Mouse (Mus musculus): Measurements from ENCODE around the gene Emx2. TPM values are rescaled to one million over a fixed set of nuclear protein-coding genes. Genes with fewer than 3 reads are reported as not detected.
A peak's percentile ranks its signal among the peaks of the same experiment; 100 is the strongest.

The Emx2 gene
- not detected for polyA plus RNA-seq (2012; fragmentation: generic; extraction: Trizol)
- long read RNA-seq, experiment 1: 0 reads
- long read RNA-seq, experiment 2: 0 reads

GRCm38 (mm10) chr19:59457951-59458742, at the start of gene Emx2:
Gene Emx2, plus strand, starts transcription at chr19:59458372.
- H3K79me3 ChIP-seq (ENCODE audit: low read depth): no peaks in the 10 kb centered on the region
- H3K27me3 ChIP-seq (ENCODE audit: control insufficient read depth, insufficient read depth, insufficient read length): peaks cover 30% of the 10 kb centered on the region
- TF ChIP-seq USF1 (IDR thresholded peaks at IDR 0.05; ENCODE audit: low read depth) (no peak), CTCF (IDR thresholded peaks at IDR 0.05; ENCODE audit: control insufficient read depth, insufficient read depth, insufficient read length) (no peak), MAX (IDR thresholded peaks at IDR 0.05) (no peak), MYOD1 (IDR thresholded peaks at IDR 0.05; ENCODE audit: control insufficient read depth, insufficient read length, low read depth) (no peak), CEBPB (IDR thresholded peaks at IDR 0.05; ENCODE audit: low read depth) (no peak), MYOG (IDR thresholded peaks at IDR 0.05; ENCODE audit: control insufficient read depth, extremely low read depth, insufficient read length) (no peak), FOSL1 (IDR thresholded peaks at IDR 0.05; ENCODE audit: insufficient read depth, low read length, poor library complexity, severe bottlenecking) (no peak)
- H3K36me3 ChIP-seq (ENCODE audit: control insufficient read depth, insufficient read depth): no peaks in the 10 kb centered on the region
- H3K4me3 ChIP-seq (ENCODE audit: insufficient read depth, poor library complexity, severe bottlenecking): no peak within 1 kb of the TSS
- H3K79me2 ChIP-seq (ENCODE audit: control insufficient read depth, insufficient read depth): no peaks in the 10 kb centered on the region
- H3ac ChIP-seq (ENCODE audit: control insufficient read depth, insufficient read length, low read depth): no peak within 1 kb of the TSS

- Histone ChIP-seq H3K4me3 (ENCODE audit: insufficient read depth, poor library complexity, severe bottlenecking) (no peak overlapping the region), H3K27me3 (ENCODE audit: control insufficient read depth, insufficient read depth, insufficient read length) (no peaks in the 10 kb centered on the region), H3ac (ENCODE audit: control insufficient read depth, insufficient read length, low read depth) (no peak overlapping the region), H3K79me2 (ENCODE audit: control insufficient read depth, insufficient read depth) (no peaks in the 10 kb centered on the region), H3K79me3 (ENCODE audit: low read depth) (no peaks in the 10 kb centered on the region), H3K36me3 (ENCODE audit: control insufficient read depth, insufficient read depth) (no peaks in the 10 kb centered on the region)
- no peak for TF ChIP-seq MAX (IDR thresholded peaks at IDR 0.05)
- no peak for TF ChIP-seq USF1 (IDR thresholded peaks at IDR 0.05; ENCODE audit: low read depth)
Observed at GRCm38 (mm10) chr19:59414128-59414527, 44.0 kb upstream of the Emx2 start.

- TF ChIP-seq CTCF (IDR thresholded peaks at IDR 0.05; ENCODE audit: control insufficient read depth, insufficient read depth, insufficient read length) (peak; percentile 59), CEBPB (IDR thresholded peaks at IDR 0.05; ENCODE audit: low read depth) (no peak)
- no peak overlapping the region for H3K4me3 ChIP-seq (ENCODE audit: insufficient read depth, poor library complexity, severe bottlenecking)
- H3K27me3 ChIP-seq (ENCODE audit: control insufficient read depth, insufficient read depth, insufficient read length): no peaks in the 10 kb centered on the region
- H3K79me2 ChIP-seq (ENCODE audit: control insufficient read depth, insufficient read depth): no peaks in the 10 kb centered on the region
- H3K36me3 ChIP-seq (ENCODE audit: control insufficient read depth, insufficient read depth): no peaks in the 10 kb centered on the region
- no peaks in the 10 kb centered on the region for H3K79me3 ChIP-seq (ENCODE audit: low read depth)
- no peak overlapping the region for H3ac ChIP-seq (ENCODE audit: control insufficient read depth, insufficient read length, low read depth)
Observed at GRCm38 (mm10) chr19:59418024-59418423, 40.1 kb upstream of the Emx2 start.

GRCm38 (mm10) chr19:59418671-59419070, 39.5 kb upstream of the Emx2 start:
- Histone ChIP-seq H3K79me2 (ENCODE audit: control insufficient read depth, insufficient read depth) (no peaks in the 10 kb centered on the region), H3K36me3 (ENCODE audit: control insufficient read depth, insufficient read depth) (no peaks in the 10 kb centered on the region), H3K79me3 (ENCODE audit: low read depth) (no peaks in the 10 kb centered on the region), H3ac (ENCODE audit: control insufficient read depth, insufficient read length, low read depth) (no peak overlapping the region), H3K4me3 (ENCODE audit: insufficient read depth, poor library complexity, severe bottlenecking) (no peak overlapping the region), H3K27me3 (ENCODE audit: control insufficient read depth, insufficient read depth, insufficient read length) (no peaks in the 10 kb centered on the region)
- TF ChIP-seq FOSL1 (IDR thresholded peaks at IDR 0.05; ENCODE audit: insufficient read depth, low read length, poor library complexity, severe bottlenecking) (no peak), MYOG (IDR thresholded peaks at IDR 0.05; ENCODE audit: control insufficient read depth, extremely low read depth, insufficient read length) (no peak), CEBPB (IDR thresholded peaks at IDR 0.05; ENCODE audit: low read depth) (no peak), CTCF (IDR thresholded peaks at IDR 0.05; ENCODE audit: control insufficient read depth, insufficient read depth, insufficient read length) (no peak), MYOD1 (IDR thresholded peaks at IDR 0.05; ENCODE audit: control insufficient read depth, insufficient read length, low read depth) (no peak), MAX (IDR thresholded peaks at IDR 0.05) (no peak), USF1 (IDR thresholded peaks at IDR 0.05; ENCODE audit: low read depth) (no peak)

- Histone ChIP-seq H3K79me2 (ENCODE audit: control insufficient read depth, insufficient read depth) (no peaks in the 10 kb centered on the region), H3ac (ENCODE audit: control insufficient read depth, insufficient read length, low read depth) (no peak overlapping the region), H3K79me3 (ENCODE audit: low read depth) (no peaks in the 10 kb centered on the region), H3K4me3 (ENCODE audit: insufficient read depth, poor library complexity, severe bottlenecking) (no peak overlapping the region), H3K27me3 (ENCODE audit: control insufficient read depth, insufficient read depth, insufficient read length) (no peaks in the 10 kb centered on the region), H3K36me3 (ENCODE audit: control insufficient read depth, insufficient read depth) (no peaks in the 10 kb centered on the region)
- TF ChIP-seq MYOD1 (IDR thresholded peaks at IDR 0.05; ENCODE audit: control insufficient read depth, insufficient read length, low read depth) (no peak), MYOG (IDR thresholded peaks at IDR 0.05; ENCODE audit: control insufficient read depth, extremely low read depth, insufficient read length) (no peak), FOSL1 (IDR thresholded peaks at IDR 0.05; ENCODE audit: insufficient read depth, low read length, poor library complexity, severe bottlenecking) (no peak), CEBPB (IDR thresholded peaks at IDR 0.05; ENCODE audit: low read depth) (no peak), USF1 (IDR thresholded peaks at IDR 0.05; ENCODE audit: low read depth) (no peak), MAX (IDR thresholded peaks at IDR 0.05) (no peak), CTCF (IDR thresholded peaks at IDR 0.05; ENCODE audit: control insufficient read depth, insufficient read depth, insufficient read length) (no peak)
Observed at GRCm38 (mm10) chr19:59422393-59422792, 35.8 kb upstream of the Emx2 start.

- H3K79me2 ChIP-seq (ENCODE audit: control insufficient read depth, insufficient read depth): no peaks in the 10 kb centered on the region
- H3K36me3 ChIP-seq (ENCODE audit: control insufficient read depth, insufficient read depth): no peaks in the 10 kb centered on the region
- no peaks in the 10 kb centered on the region for H3K79me3 ChIP-seq (ENCODE audit: low read depth)
- no peak overlapping the region for H3K4me3 ChIP-seq (ENCODE audit: insufficient read depth, poor library complexity, severe bottlenecking)
- H3K27me3 ChIP-seq (ENCODE audit: control insufficient read depth, insufficient read depth, insufficient read length): no peaks in the 10 kb centered on the region
- TF ChIP-seq MYOG (IDR thresholded peaks at IDR 0.05; ENCODE audit: control insufficient read depth, extremely low read depth, insufficient read length) (no peak), FOSL1 (IDR thresholded peaks at IDR 0.05; ENCODE audit: insufficient read depth, low read length, poor library complexity, severe bottlenecking) (no peak), CEBPB (IDR thresholded peaks at IDR 0.05; ENCODE audit: low read depth) (no peak), MAX (IDR thresholded peaks at IDR 0.05) (no peak), CTCF (IDR thresholded peaks at IDR 0.05; ENCODE audit: control insufficient read depth, insufficient read depth, insufficient read length) (no peak), MYOD1 (IDR thresholded peaks at IDR 0.05; ENCODE audit: control insufficient read depth, insufficient read length, low read depth) (no peak), USF1 (IDR thresholded peaks at IDR 0.05; ENCODE audit: low read depth) (no peak)
- H3ac ChIP-seq (ENCODE audit: control insufficient read depth, insufficient read length, low read depth): no peak overlapping the region
Observed at GRCm38 (mm10) chr19:59423685-59424084, 34.5 kb upstream of the Emx2 start.
